Mouse (Mus musculus): Measurements from ENCODE around the gene Uck1. TPM values are rescaled to one million over a fixed set of nuclear protein-coding genes. Genes with fewer than 3 reads are reported as not detected.

Uck1 gene
- polyA plus RNA-seq, 1 experiment: 27.8 TPM

DNA sequence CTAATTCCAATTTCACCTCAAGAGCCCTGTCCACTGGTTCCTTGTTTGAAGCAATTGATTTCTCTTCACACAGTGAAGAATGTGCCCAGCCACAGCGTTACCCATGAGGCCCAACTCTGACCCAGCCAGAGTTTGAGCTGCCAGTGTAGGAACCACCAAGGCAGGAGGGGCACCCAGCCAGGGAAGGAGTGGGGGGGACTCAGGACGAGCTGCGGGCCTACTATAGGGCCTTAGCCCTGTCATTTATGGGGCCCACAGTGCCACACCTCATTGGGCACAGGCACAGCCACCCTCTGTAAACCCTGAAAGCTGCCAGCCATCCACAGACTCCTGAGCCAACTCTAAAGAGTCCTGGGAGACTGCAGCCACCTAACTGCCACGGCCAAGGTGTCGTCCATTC lies 5.4 kb downstream of the Uck1 start:
- Histone ChIP-seq H3K9ac (ENCODE audit: low read depth, poor library complexity, severe bottlenecking) (no peak overlapping the region), H3K4me3 (ENCODE audit: low read depth, low read length) (no peak overlapping the region), H3K27ac (ENCODE audit: insufficient read depth, low read length) (no peak overlapping the region), H3K36me3 (ENCODE audit: control insufficient read depth, insufficient read depth, low read length, poor library complexity, severe bottlenecking) (peaks cover 15% of the 10 kb centered on the region), H3K27me3 (ENCODE audit: control insufficient read depth, insufficient read depth, low read length, poor library complexity, severe bottlenecking) (no peaks in the 10 kb centered on the region), H3K9me3 (replicated peaks; ENCODE audit: control insufficient read depth, insufficient read depth, low read length, poor library complexity, severe bottlenecking) (no peaks in the 10 kb centered on the region), H3K4me1 (ENCODE audit: control insufficient read depth, insufficient read depth, low read length) (no peaks in the 10 kb centered on the region)
- TF ChIP-seq EP300 (IDR thresholded peaks at IDR 0.05; ENCODE audit: insufficient read depth, low read depth, low read length) (no peak), POLR2A (IDR thresholded peaks at IDR 0.05; ENCODE audit: insufficient read depth, low read length) (no peak), CTCF (IDR thresholded peaks at IDR 0.05; ENCODE audit: low read depth, low read length) (no peak)

GRCm38 (mm10) chr2:32253352-32253751 lies 6.6 kb downstream of the Uck1 start:
- Histone ChIP-seq H3K9ac (ENCODE audit: low read depth, poor library complexity, severe bottlenecking) (no peak overlapping the region), H3K27me3 (ENCODE audit: control insufficient read depth, insufficient read depth, low read length, poor library complexity, severe bottlenecking) (no peaks in the 10 kb centered on the region), H3K4me3 (ENCODE audit: low read depth, low read length) (no peak overlapping the region), H3K36me3 (ENCODE audit: control insufficient read depth, insufficient read depth, low read length, poor library complexity, severe bottlenecking) (peaks cover 15% of the 10 kb centered on the region), H3K27ac (ENCODE audit: insufficient read depth, low read length) (no peak overlapping the region), H3K4me1 (ENCODE audit: control insufficient read depth, insufficient read depth, low read length) (no peaks in the 10 kb centered on the region), H3K9me3 (replicated peaks; ENCODE audit: control insufficient read depth, insufficient read depth, low read length, poor library complexity, severe bottlenecking) (no peaks in the 10 kb centered on the region)
- TF ChIP-seq POLR2A (IDR thresholded peaks at IDR 0.05; ENCODE audit: insufficient read depth, low read length) (no peak), EP300 (IDR thresholded peaks at IDR 0.05; ENCODE audit: insufficient read depth, low read depth, low read length) (no peak), CTCF (IDR thresholded peaks at IDR 0.05; ENCODE audit: low read depth, low read length) (no peak)

GRCm38 (mm10) chr2:32252658-32253057 lies 7.3 kb downstream of the Uck1 start:
- H3K27ac ChIP-seq (ENCODE audit: insufficient read depth, low read length): no peak overlapping the region
- TF ChIP-seq CTCF (IDR thresholded peaks at IDR 0.05; ENCODE audit: low read depth, low read length) (no peak), EP300 (IDR thresholded peaks at IDR 0.05; ENCODE audit: insufficient read depth, low read depth, low read length) (no peak), POLR2A (IDR thresholded peaks at IDR 0.05; ENCODE audit: insufficient read depth, low read length) (no peak)

GRCm38 (mm10) chr2:32251791-32252527 lies 8.0 kb downstream of the Uck1 start:
- H3K27ac ChIP-seq (ENCODE audit: insufficient read depth, low read length): no peak overlapping the region
- TF ChIP-seq POLR2A (IDR thresholded peaks at IDR 0.05; ENCODE audit: insufficient read depth, low read length): no peak
- TF ChIP-seq EP300 (IDR thresholded peaks at IDR 0.05; ENCODE audit: insufficient read depth, low read depth, low read length): no peak
- no peak for TF ChIP-seq CTCF (IDR thresholded peaks at IDR 0.05; ENCODE audit: low read depth, low read length)
- no peaks in the 10 kb centered on the region for H3K27me3 ChIP-seq (ENCODE audit: control insufficient read depth, insufficient read depth, low read length, poor library complexity, severe bottlenecking)
- peaks cover 18% of the 10 kb centered on the region for H3K36me3 ChIP-seq (ENCODE audit: control insufficient read depth, insufficient read depth, low read length, poor library complexity, severe bottlenecking)
- H3K9me3 ChIP-seq (replicated peaks; ENCODE audit: control insufficient read depth, insufficient read depth, low read length, poor library complexity, severe bottlenecking): no peaks in the 10 kb centered on the region
- no peak overlapping the region for H3K4me3 ChIP-seq (ENCODE audit: low read depth, low read length)
- no peak overlapping the region for H3K9ac ChIP-seq (ENCODE audit: low read depth, poor library complexity, severe bottlenecking)
- H3K4me1 ChIP-seq (ENCODE audit: control insufficient read depth, insufficient read depth, low read length): no peaks in the 10 kb centered on the region

More at GRCm38 (mm10) chr2:32252658-32253057, 7.3 kb downstream of the Uck1 start:
- H3K4me1 ChIP-seq (ENCODE audit: control insufficient read depth, insufficient read depth, low read length): no peaks in the 10 kb centered on the region
- no peaks in the 10 kb centered on the region for H3K9me3 ChIP-seq (replicated peaks; ENCODE audit: control insufficient read depth, insufficient read depth, low read length, poor library complexity, severe bottlenecking)
- no peak overlapping the region for H3K9ac ChIP-seq (ENCODE audit: low read depth, poor library complexity, severe bottlenecking)
- no peak overlapping the region for H3K4me3 ChIP-seq (ENCODE audit: low read depth, low read length)
- no peaks in the 10 kb centered on the region for H3K27me3 ChIP-seq (ENCODE audit: control insufficient read depth, insufficient read depth, low read length, poor library complexity, severe bottlenecking)
- peaks cover 18% of the 10 kb centered on the region for H3K36me3 ChIP-seq (ENCODE audit: control insufficient read depth, insufficient read depth, low read length, poor library complexity, severe bottlenecking)

- no peak overlapping the region for H3K9ac ChIP-seq (ENCODE audit: low read depth, poor library complexity, severe bottlenecking)
- H3K4me3 ChIP-seq (ENCODE audit: low read depth, low read length): no peak overlapping the region
- TF ChIP-seq EP300 (IDR thresholded peaks at IDR 0.05; ENCODE audit: insufficient read depth, low read depth, low read length): no peak
- TF ChIP-seq CTCF (IDR thresholded peaks at IDR 0.05; ENCODE audit: low read depth, low read length): no peak
- TF ChIP-seq POLR2A (IDR thresholded peaks at IDR 0.05; ENCODE audit: insufficient read depth, low read length): no peak
- no peaks in the 10 kb centered on the region for H3K4me1 ChIP-seq (ENCODE audit: control insufficient read depth, insufficient read depth, low read length)
- no peak overlapping the region for H3K27ac ChIP-seq (ENCODE audit: insufficient read depth, low read length)
- no peaks in the 10 kb centered on the region for H3K27me3 ChIP-seq (ENCODE audit: control insufficient read depth, insufficient read depth, low read length, poor library complexity, severe bottlenecking)
- no peaks in the 10 kb centered on the region for H3K9me3 ChIP-seq (replicated peaks; ENCODE audit: control insufficient read depth, insufficient read depth, low read length, poor library complexity, severe bottlenecking)
- peaks cover 14% of the 10 kb centered on the region for H3K36me3 ChIP-seq (ENCODE audit: control insufficient read depth, insufficient read depth, low read length, poor library complexity, severe bottlenecking)
Measured at GRCm38 (mm10) chr2:32248377-32249361, 11.3 kb downstream of the Uck1 start.
